Mouse (Mus musculus): Measurements from ENCODE around the gene Itpripl1. TPM values are rescaled to one million over a fixed set of nuclear protein-coding genes. Genes with fewer than 3 reads are reported as not detected.
"Not testable (repeated sequence)": the region's sequence is repeated elsewhere in the genome, so short reads cannot be mapped to it uniquely, and the experiment has no call there.

The Itpripl1 gene
- total RNA-seq, 2 experiments from 2014 or later: 2.1 to 3.4 TPM

- no peak for DNase-seq (ENCODE audit: low spot score in 2 of 2)
These were observed 51.2 kb downstream of the Itpripl1 start for GRCm38 (mm10) chr2:127092000-127092399.

- not testable (repeated sequence) for DNase-seq (ENCODE audit: low spot score in 2 of 2)
These were observed 53.1 kb downstream of the Itpripl1 start for GRCm38 (mm10) chr2:127090151-127090550.

Other genes starting within 250 kb of the Itpripl1 start
- 10 to 100 TPM; 27.4 to 30.1 TPM for gene Sppl2a, start 210.2 kb downstream of the Itpripl1 start, total RNA-seq (2021)
- gene Ap4e1, start 134.7 kb downstream of the Itpripl1 start, total RNA-seq (2021): 10 to 100 TPM; 11.3 to 11.4 TPM
- gene Blvra, start 72.8 kb downstream of the Itpripl1 start, total RNA-seq (2021): 10 to 100 TPM; 28.3 to 29.1 TPM
- gene Ncaph, start 9.5 kb downstream of the Itpripl1 start, total RNA-seq (2021): 1 to 10 TPM in 1 of 2 experiments, under 1 TPM in 1; 0.91 to 1.0 TPM
- under 1 TPM; 0.49 to 0.53 TPM for gene 1810024B03Rik, start 64.8 kb upstream of the Itpripl1 start, total RNA-seq (2021)
- 10 to 100 TPM; 88.7 to 89.3 TPM for gene Snrnp200, start 64.9 kb upstream of the Itpripl1 start, total RNA-seq (2021)
- gene Ciao1, start 104.4 kb upstream of the Itpripl1 start, total RNA-seq (2021): 10 to 100 TPM; 80.7 to 84.2 TPM
- gene Tmem127, start 104.5 kb upstream of the Itpripl1 start, total RNA-seq (2021): 10 to 100 TPM; 78.9 to 88.5 TPM
- gene Stard7, start 126.8 kb upstream of the Itpripl1 start, total RNA-seq (2021): 100 to 1,000 TPM; 100 to 104 TPM
- gene Dusp2, start 192.7 kb upstream of the Itpripl1 start, total RNA-seq (2021): 1 to 10 TPM; 2.1 to 2.6 TPM
- not detected for gene Astl, start 195.2 kb upstream of the Itpripl1 start, total RNA-seq (2021)
- gene Adra2b, start 219.8 kb upstream of the Itpripl1 start, total RNA-seq (2021): 1 to 10 TPM in 1 of 2 experiments, under 1 TPM in 1; 0.60 to 1.0 TPM